Mouse (Mus musculus) hindbrain, postnatal 0 days (tissue): ENCODE data around the gene Tent4b. TPM values are rescaled to one million over a fixed set of nuclear protein-coding genes. Genes with fewer than 3 reads are reported as not detected.

Experiments used
- ATAC-seq: fragments of 200-750 bp; cut with Nextera tagmentation; 2 replicates; pipeline ENCODE4 v1.8.0; 2017; ENCODE audit warnings: mild to moderate bottlenecking, moderate TSS enrichment, moderate library complexity
- DNase-seq: peaks from one replicate; pipeline ENCODE4 v3.0.0-alpha.2; 2015; ENCODE audit warnings: low spot score
- H3K27ac ChIP-seq: fragments of 300-500 bp; sonication (generic); 2 replicates; pipeline ENCODE4 v1.5.1; 2014; ENCODE audit warnings: mild to moderate bottlenecking
- H3K27me3 ChIP-seq: fragments of 300-500 bp; sonication (generic); 2 replicates; pipeline ENCODE4 v1.6.1; 2014; ENCODE audit warnings: low read length, mixed read lengths; ENCODE audit not compliant: insufficient read depth
- H3K36me3 ChIP-seq: fragments of 300-500 bp; sonication (generic); 2 replicates; pipeline ENCODE4 v1.6.1; 2014; ENCODE audit warnings: low read length, mixed read lengths; ENCODE audit not compliant: insufficient read depth
- H3K4me1 ChIP-seq: fragments of 300-500 bp; sonication (generic); 2 replicates; pipeline ENCODE4 v1.6.1; 2014; ENCODE audit warnings: antibody characterized with exemption, low read length, mixed read lengths; ENCODE audit not compliant: insufficient read depth
- H3K4me2 ChIP-seq: fragments of 300-500 bp; sonication (generic); 2 replicates; pipeline ENCODE4 v1.6.1; 2014; ENCODE audit warnings: low read depth, mild to moderate bottlenecking, low read length, moderate library complexity, mixed read lengths
- H3K4me3 ChIP-seq: fragments of 300-500 bp; sonication (generic); 2 replicates; pipeline ENCODE4 v1.5.1; 2014; ENCODE audit warnings: low read length
- H3K9ac ChIP-seq: fragments of 300-500 bp; sonication (generic); replicated peaks from 2 replicates; pipeline ENCODE4 v1.6.1; 2014; ENCODE audit warnings: mild to moderate bottlenecking, low read length, moderate library complexity, mixed read lengths
- H3K9me3 ChIP-seq: fragments of 300-500 bp; sonication (generic); 2 replicates; pipeline ENCODE4 v1.6.1; 2016; ENCODE audit warnings: low read length, mixed read lengths
- CTCF ChIP-seq: IDR thresholded peaks from 2 replicates; pipeline ENCODE4 v1.5.1; 2016; ENCODE audit warnings: antibody characterized with exemption, control low read depth, low read depth
- WGBS: fragments of 180-500 bp; shearing (Covaris S2); extraction: QIAGEN DNeasy Blood & Tissue Kit; methylation state at CpG from one replicate; pipeline ENCODE4 v1.1.7; 2014; 5-methylcytosine and 5-hydroxymethylcytosine counted together
- polyA plus RNA-seq: library from polyadenylated mRNA; unstranded; fragments of >200 nt; fragmentation: Nextera tagmentation; extraction: Ambion mirVana; gene quantifications from 2 replicates; pipeline ENCODE4 v1.2.1, GENCODE M21; 2015
- total RNA-seq: library from RNA; depleted of rRNA; stranded (reverse); fragments of >200 nt; gene quantifications from 2 replicates; pipeline ENCODE4 v1.2.3, GENCODE M21; 2014

Gene Tent4b
- total and polyA plus RNA-seq, 2 experiments from 2014 or later, result 7.9 to 33.6 TPM

DNA sequence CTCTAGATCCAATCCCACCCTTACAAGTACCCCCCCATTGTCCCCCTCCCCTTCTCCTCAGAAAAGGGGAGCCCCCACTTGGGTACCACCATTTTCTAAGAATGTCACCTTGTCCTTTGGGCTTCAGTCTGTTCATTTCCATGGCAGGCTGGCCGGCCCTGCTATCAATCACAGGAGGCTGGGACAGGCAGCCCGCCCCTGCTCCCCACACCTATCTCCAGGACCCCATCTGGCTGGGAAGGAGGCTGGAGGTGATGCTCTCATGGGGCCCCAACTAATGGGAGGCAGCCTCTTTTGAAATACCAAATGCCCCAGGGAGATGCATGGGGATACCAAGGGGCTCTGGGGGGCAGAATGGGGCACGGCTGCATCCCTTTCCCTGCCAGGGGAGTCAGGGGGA is 93.9 kb downstream of the Tent4b start:
- WGBS, result 77% methylated on average over 3 of the region's 3 CpGs
- DNase-seq (no peak), ATAC-seq (no peak)
- no peaks in the 10 kb centered on the region for H3K36me3 ChIP-seq
- no peak overlapping the region for H3K4me3 ChIP-seq
- H3K27ac ChIP-seq, result no peak overlapping the region
- H3K27me3 ChIP-seq, result no peaks in the 10 kb centered on the region
- no peak for TF ChIP-seq CTCF
- no peaks in the 10 kb centered on the region for H3K9me3 ChIP-seq
- H3K4me1 ChIP-seq, result no peaks in the 10 kb centered on the region
- no peak overlapping the region for H3K9ac ChIP-seq
- no peak overlapping the region for H3K4me2 ChIP-seq

- ATAC-seq, result no peak
- WGBS, result 89% methylated on average over 9 of the region's 9 CpGs
Measured at GRCm38 (mm10) chr8:88293590-88294356, 94.8 kb downstream of the Tent4b start.

DNA sequence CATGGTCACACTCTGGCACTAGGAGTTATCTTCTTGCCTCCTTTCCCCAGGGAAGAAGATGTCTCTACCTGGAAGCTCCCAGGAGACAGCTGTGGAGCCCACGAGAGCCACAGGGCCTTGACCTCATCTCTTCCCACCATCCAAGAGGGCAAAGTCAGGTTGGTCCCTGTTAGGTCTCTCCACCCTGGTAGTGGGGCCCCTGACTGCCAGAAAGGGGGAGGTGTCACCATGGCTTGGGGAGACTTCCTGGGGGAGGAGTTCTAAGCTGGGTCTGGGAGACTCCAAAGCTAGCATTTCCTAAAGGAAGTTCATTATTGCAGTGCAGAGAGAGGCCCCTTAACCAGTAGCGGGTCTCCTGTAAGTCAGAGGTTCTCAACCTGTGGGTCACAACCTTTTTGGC is 96.0 kb downstream of the Tent4b start:
- Histone ChIP-seq H3K4me2 (no peak overlapping the region), H3K9ac (no peak overlapping the region), H3K36me3 (no peaks in the 10 kb centered on the region), H3K27ac (no peak overlapping the region), H3K4me3 (no peak overlapping the region), H3K9me3 (no peaks in the 10 kb centered on the region), H3K4me1 (no peaks in the 10 kb centered on the region), H3K27me3 (no peaks in the 10 kb centered on the region)
- no peak for ATAC-seq
- 83% methylated on average over 2 of the region's 2 CpGs for WGBS
- DNase-seq, result no peak
- TF ChIP-seq CTCF, result no peak

More at GRCm38 (mm10) chr8:88293590-88294356, 94.8 kb downstream of the Tent4b start:
- Histone ChIP-seq H3K27ac (no peak overlapping the region), H3K4me1 (no peaks in the 10 kb centered on the region), H3K9ac (no peak overlapping the region), H3K36me3 (no peaks in the 10 kb centered on the region), H3K27me3 (no peaks in the 10 kb centered on the region), H3K9me3 (no peaks in the 10 kb centered on the region), H3K4me2 (no peak overlapping the region), H3K4me3 (no peak overlapping the region)
- DNase-seq, result no peak
- no peak for TF ChIP-seq CTCF

GRCm38 (mm10) chr8:88297976-88298732 is 99.1 kb downstream of the Tent4b start:
- no peak overlapping the region for H3K27ac ChIP-seq
- no peaks in the 10 kb centered on the region for H3K4me1 ChIP-seq
- ATAC-seq (no peak), DNase-seq (no peak)
- no peak overlapping the region for H3K9ac ChIP-seq
- no peaks in the 10 kb centered on the region for H3K36me3 ChIP-seq
- H3K27me3 ChIP-seq, result no peaks in the 10 kb centered on the region
- H3K4me2 ChIP-seq, result no peak overlapping the region
- TF ChIP-seq CTCF, result no peak
- H3K9me3 ChIP-seq, result no peaks in the 10 kb centered on the region
- WGBS, result 58% methylated on average over 12 of the region's 12 CpGs
- H3K4me3 ChIP-seq, result no peak overlapping the region

- TF ChIP-seq CTCF, result no peak
- Histone ChIP-seq H3K9ac (no peak overlapping the region), H3K36me3 (no peaks in the 10 kb centered on the region), H3K4me1 (no peaks in the 10 kb centered on the region), H3K9me3 (no peaks in the 10 kb centered on the region), H3K27ac (no peak overlapping the region), H3K4me2 (no peak overlapping the region), H3K4me3 (no peak overlapping the region), H3K27me3 (no peaks in the 10 kb centered on the region)
- WGBS, result 84% methylated on average over 10 of the region's 10 CpGs
- ATAC-seq (no peak), DNase-seq (no peak)
Measured at GRCm38 (mm10) chr8:88298733-88299103, 99.7 kb downstream of the Tent4b start.

DNA sequence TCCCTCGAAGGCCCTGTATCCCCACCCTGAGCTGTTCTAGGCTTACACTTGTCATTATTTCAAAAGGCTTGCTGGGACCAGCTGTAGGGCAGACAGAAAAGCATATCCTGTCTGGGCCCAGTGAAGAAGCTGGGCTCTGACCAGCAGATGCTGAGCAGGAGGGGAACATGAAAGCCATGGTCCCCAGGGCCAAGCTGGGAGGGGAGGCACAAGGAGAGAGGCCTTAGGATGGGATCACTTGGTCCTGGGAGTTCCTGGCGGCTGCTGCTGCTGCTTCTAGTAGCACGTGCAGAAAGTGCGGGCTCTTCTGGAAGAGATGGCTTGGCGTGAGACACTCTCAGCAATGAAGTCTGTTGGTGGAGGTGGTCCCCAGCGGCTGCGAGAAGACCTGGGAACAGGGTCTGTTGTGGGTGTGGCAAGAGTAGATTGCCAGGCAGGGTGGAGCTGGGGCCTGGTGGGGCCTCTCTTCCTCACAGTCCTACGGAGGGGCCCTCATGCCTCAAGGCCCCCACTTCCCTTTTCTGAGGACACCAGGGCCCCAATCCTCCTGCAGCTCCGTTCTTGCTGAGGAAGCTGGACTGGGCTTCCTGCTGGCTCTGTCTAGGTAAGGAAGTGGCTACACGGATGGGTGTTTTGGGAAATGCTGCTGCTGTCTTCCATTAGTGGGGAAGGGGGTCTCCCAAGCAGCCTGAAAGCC is 101.0 kb downstream of the Tent4b start:
- Histone ChIP-seq H3K27me3 (no peaks in the 10 kb centered on the region), H3K4me1 (no peaks in the 10 kb centered on the region), H3K9ac (no peak overlapping the region), H3K4me3 (no peak overlapping the region), H3K9me3 (no peaks in the 10 kb centered on the region), H3K4me2 (no peak overlapping the region), H3K27ac (no peak overlapping the region), H3K36me3 (no peaks in the 10 kb centered on the region)
- DNase-seq (no peak), ATAC-seq (no peak)
- TF ChIP-seq CTCF, result no peak
- 66% methylated on average over 10 of the region's 10 CpGs for WGBS
